Mouse (Mus musculus): ENCODE measurements around the gene Samd8. TPM values are rescaled to one million over a fixed set of nuclear protein-coding genes. Genes with fewer than 3 reads are reported as not detected.
A peak's percentile ranks its signal among the peaks of the same experiment; 100 is the strongest.

Gene Samd8
- polyA plus RNA-seq, 1 experiment, result 35.4 TPM

- H3K4me3 ChIP-seq (replicated peaks; ENCODE audit: insufficient read depth, low read depth, low read length), result no peak overlapping the region
- TF ChIP-seq POLR2A (IDR thresholded peaks at IDR 0.05; ENCODE audit: borderline replicate concordance, insufficient read depth, low read length) (no peak), CTCF (IDR thresholded peaks at IDR 0.05; ENCODE audit: borderline replicate concordance, insufficient read depth, low read depth, low read length) (no peak)
- H3K27ac ChIP-seq (ENCODE audit: insufficient read depth, low read length), result no peak overlapping the region
- H3K4me1 ChIP-seq (ENCODE audit: control insufficient read depth, insufficient read depth, low read length), result no peaks in the 10 kb centered on the region
- no peaks in the 10 kb centered on the region for H3K27me3 ChIP-seq (ENCODE audit: control insufficient read depth, insufficient read depth, low read length)
- DNase-seq, result no peak
- 52% methylated on average over 4 of the region's 4 CpGs for WGBS
Measured at GRCm38 (mm10) chr14:21813216-21813615, 62.9 kb downstream of the Samd8 start.

GRCm38 (mm10) chr14:21813847-21814246, 63.5 kb downstream of the Samd8 start:
- TF ChIP-seq POLR2A (IDR thresholded peaks at IDR 0.05; ENCODE audit: borderline replicate concordance, insufficient read depth, low read length) (no peak), CTCF (IDR thresholded peaks at IDR 0.05; ENCODE audit: borderline replicate concordance, insufficient read depth, low read depth, low read length) (no peak)
- 91% methylated on average over 3 of the region's 3 CpGs for WGBS
- H3K4me1 ChIP-seq (ENCODE audit: control insufficient read depth, insufficient read depth, low read length), result no peaks in the 10 kb centered on the region
- DNase-seq, result no peak
- no peak overlapping the region for H3K27ac ChIP-seq (ENCODE audit: insufficient read depth, low read length)
- H3K27me3 ChIP-seq (ENCODE audit: control insufficient read depth, insufficient read depth, low read length), result no peaks in the 10 kb centered on the region
- no peak overlapping the region for H3K4me3 ChIP-seq (replicated peaks; ENCODE audit: insufficient read depth, low read depth, low read length)

- DNase-seq, result no peak
- no peaks in the 10 kb centered on the region for H3K4me1 ChIP-seq (ENCODE audit: control insufficient read depth, insufficient read depth, low read length)
- WGBS, result 95% methylated on average over 4 of the region's 4 CpGs
- no peak overlapping the region for H3K27ac ChIP-seq (ENCODE audit: insufficient read depth, low read length)
- H3K27me3 ChIP-seq (ENCODE audit: control insufficient read depth, insufficient read depth, low read length), result no peaks in the 10 kb centered on the region
- TF ChIP-seq POLR2A (IDR thresholded peaks at IDR 0.05; ENCODE audit: borderline replicate concordance, insufficient read depth, low read length) (no peak), CTCF (IDR thresholded peaks at IDR 0.05; ENCODE audit: borderline replicate concordance, insufficient read depth, low read depth, low read length) (no peak)
- H3K4me3 ChIP-seq (replicated peaks; ENCODE audit: insufficient read depth, low read depth, low read length), result no peak overlapping the region
Measured at GRCm38 (mm10) chr14:21814606-21815005, 64.3 kb downstream of the Samd8 start.

DNA sequence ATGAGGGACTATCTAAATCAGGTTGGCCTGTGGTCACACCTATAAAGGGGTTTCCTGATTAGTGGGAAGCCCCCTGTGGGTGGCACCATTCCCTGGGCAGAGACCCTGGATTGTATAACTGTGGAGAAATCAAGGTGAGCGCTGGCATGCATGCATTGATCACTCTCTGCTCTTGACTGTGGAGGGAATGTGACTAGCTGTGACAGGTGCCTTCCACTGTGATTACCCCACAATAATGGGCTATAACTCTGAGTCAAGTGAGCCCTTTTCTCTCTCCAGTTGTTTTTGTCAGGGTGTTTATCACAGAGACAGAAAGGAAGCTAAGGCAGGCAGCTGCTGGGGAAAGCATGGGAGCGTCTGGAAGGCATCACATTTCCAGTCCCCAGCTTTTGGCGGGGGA, 65.9 kb downstream of the Samd8 start:
- Histone ChIP-seq H3K4me3 (replicated peaks; ENCODE audit: insufficient read depth, low read depth, low read length) (no peak overlapping the region), H3K27me3 (ENCODE audit: control insufficient read depth, insufficient read depth, low read length) (no peaks in the 10 kb centered on the region), H3K4me1 (ENCODE audit: control insufficient read depth, insufficient read depth, low read length) (no peaks in the 10 kb centered on the region), H3K27ac (ENCODE audit: insufficient read depth, low read length) (no peak overlapping the region)
- no peak for DNase-seq
- TF ChIP-seq CTCF (IDR thresholded peaks at IDR 0.05; ENCODE audit: borderline replicate concordance, insufficient read depth, low read depth, low read length) (no peak), POLR2A (IDR thresholded peaks at IDR 0.05; ENCODE audit: borderline replicate concordance, insufficient read depth, low read length) (no peak)
- 88% methylated on average over 3 of the region's 3 CpGs for WGBS

DNA sequence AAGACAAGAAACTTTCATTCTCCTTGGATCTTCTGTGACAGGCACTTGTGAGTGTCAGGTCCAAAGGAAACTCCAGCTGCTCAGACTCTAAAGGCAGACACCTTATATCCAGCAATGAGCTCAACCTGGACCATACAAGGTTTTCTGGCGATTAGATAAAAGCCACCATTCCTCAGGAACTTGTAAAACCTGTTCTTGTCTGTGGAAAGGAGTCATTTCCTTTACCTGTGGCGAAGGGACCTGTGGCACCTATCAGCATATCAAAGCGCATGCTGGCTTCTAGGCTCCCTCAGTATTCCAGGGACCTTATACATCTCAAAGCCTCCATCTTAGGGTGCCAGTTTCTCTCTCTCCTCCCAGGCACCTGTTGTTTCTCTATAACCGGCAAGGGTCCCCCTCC, 67.1 kb downstream of the Samd8 start:
- Histone ChIP-seq H3K4me1 (ENCODE audit: control insufficient read depth, insufficient read depth, low read length) (no peaks in the 10 kb centered on the region), H3K27ac (ENCODE audit: insufficient read depth, low read length) (no peak overlapping the region), H3K27me3 (ENCODE audit: control insufficient read depth, insufficient read depth, low read length) (no peaks in the 10 kb centered on the region), H3K4me3 (replicated peaks; ENCODE audit: insufficient read depth, low read depth, low read length) (no peak overlapping the region)
- TF ChIP-seq CTCF (IDR thresholded peaks at IDR 0.05; ENCODE audit: borderline replicate concordance, insufficient read depth, low read depth, low read length) (no peak), POLR2A (IDR thresholded peaks at IDR 0.05; ENCODE audit: borderline replicate concordance, insufficient read depth, low read length) (no peak)
- no peak for DNase-seq
- WGBS, result 53% methylated on average over 4 of the region's 4 CpGs

DNA sequence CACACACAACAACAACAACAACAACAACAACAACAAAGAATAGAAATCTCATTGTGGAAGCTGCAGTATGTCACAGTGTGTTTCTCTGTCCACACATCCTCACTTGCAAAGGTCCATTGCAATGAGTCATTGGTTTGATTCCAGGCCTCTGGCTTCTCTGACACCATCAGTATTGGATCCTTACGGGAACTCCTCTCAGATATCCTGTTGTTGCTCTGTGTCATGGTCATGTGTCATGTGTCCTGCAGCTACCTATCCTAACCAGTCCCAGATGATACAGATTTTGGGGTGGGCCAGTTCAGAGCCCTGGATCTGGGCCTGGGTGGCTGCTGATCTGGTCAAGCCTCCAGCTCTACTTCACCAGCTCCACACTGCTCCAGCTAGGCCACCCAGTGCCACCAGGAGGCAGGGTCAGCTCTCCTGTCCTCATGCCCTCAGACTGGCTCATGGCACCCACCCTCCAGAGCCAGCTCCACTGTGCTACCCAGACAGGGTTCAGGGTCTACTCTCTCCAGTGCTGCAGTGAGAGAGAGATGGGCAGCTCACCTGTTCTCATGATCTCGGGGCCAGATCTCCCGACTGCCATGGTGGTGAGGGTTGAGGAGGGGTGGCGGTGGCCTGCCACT, 70.7 kb downstream of the Samd8 start:
- Histone ChIP-seq H3K27me3 (ENCODE audit: control insufficient read depth, insufficient read depth, low read length) (no peaks in the 10 kb centered on the region), H3K4me1 (ENCODE audit: control insufficient read depth, insufficient read depth, low read length) (peaks cover 4% of the 10 kb centered on the region; the same call in 1 of the 2 replicates), H3K27ac (ENCODE audit: insufficient read depth, low read length) (no peak overlapping the region), H3K4me3 (replicated peaks; ENCODE audit: insufficient read depth, low read depth, low read length) (no peak overlapping the region)
- 91% methylated on average over 4 of the region's 4 CpGs for WGBS
- no peak for DNase-seq
- TF ChIP-seq CTCF (IDR thresholded peaks at IDR 0.05; ENCODE audit: borderline replicate concordance, insufficient read depth, low read depth, low read length) (no peak), POLR2A (IDR thresholded peaks at IDR 0.05; ENCODE audit: borderline replicate concordance, insufficient read depth, low read length) (no peak)

GRCm38 (mm10) chr14:21822307-21822706, 72.0 kb downstream of the Samd8 start:
- WGBS, result 71% methylated on average over 7 of the region's 7 CpGs
- no peaks in the 10 kb centered on the region for H3K27me3 ChIP-seq (ENCODE audit: control insufficient read depth, insufficient read depth, low read length)
- no peak for TF ChIP-seq CTCF (IDR thresholded peaks at IDR 0.05; ENCODE audit: borderline replicate concordance, insufficient read depth, low read depth, low read length)
- TF ChIP-seq POLR2A (IDR thresholded peaks at IDR 0.05; ENCODE audit: borderline replicate concordance, insufficient read depth, low read length), result no peak
- no peak overlapping the region for H3K4me3 ChIP-seq (replicated peaks; ENCODE audit: insufficient read depth, low read depth, low read length)
- H3K27ac ChIP-seq (ENCODE audit: insufficient read depth, low read length), result no peak overlapping the region
- H3K4me1 ChIP-seq (ENCODE audit: control insufficient read depth, insufficient read depth, low read length), result peaks cover 4% of the 10 kb centered on the region; the same call in 1 of the 2 replicates
- DNase-seq, result no peak

- 20% methylated on average over 7 of the region's 7 CpGs for WGBS
- H3K27ac ChIP-seq (ENCODE audit: insufficient read depth, low read length), result peak overlapping the region; percentile 32; the same call in 1 of the 2 replicates
- peak; percentile 57 to 67 for DNase-seq
- TF ChIP-seq CTCF (IDR thresholded peaks at IDR 0.05; ENCODE audit: borderline replicate concordance, insufficient read depth, low read depth, low read length), result no peak
- TF ChIP-seq POLR2A (IDR thresholded peaks at IDR 0.05; ENCODE audit: borderline replicate concordance, insufficient read depth, low read length), result no peak
- peaks cover 4% of the 10 kb centered on the region; the same call in 1 of the 2 replicates for H3K4me1 ChIP-seq (ENCODE audit: control insufficient read depth, insufficient read depth, low read length)
- H3K4me3 ChIP-seq (replicated peaks; ENCODE audit: insufficient read depth, low read depth, low read length), result no peak overlapping the region
- H3K27me3 ChIP-seq (ENCODE audit: control insufficient read depth, insufficient read depth, low read length), result no peaks in the 10 kb centered on the region
Measured at GRCm38 (mm10) chr14:21822795-21823374, 72.6 kb downstream of the Samd8 start.

Data from cerebellum, adult 2 months (tissue).